Mouse (Mus musculus): Measurements from ENCODE around the gene Lbh.

DNA sequence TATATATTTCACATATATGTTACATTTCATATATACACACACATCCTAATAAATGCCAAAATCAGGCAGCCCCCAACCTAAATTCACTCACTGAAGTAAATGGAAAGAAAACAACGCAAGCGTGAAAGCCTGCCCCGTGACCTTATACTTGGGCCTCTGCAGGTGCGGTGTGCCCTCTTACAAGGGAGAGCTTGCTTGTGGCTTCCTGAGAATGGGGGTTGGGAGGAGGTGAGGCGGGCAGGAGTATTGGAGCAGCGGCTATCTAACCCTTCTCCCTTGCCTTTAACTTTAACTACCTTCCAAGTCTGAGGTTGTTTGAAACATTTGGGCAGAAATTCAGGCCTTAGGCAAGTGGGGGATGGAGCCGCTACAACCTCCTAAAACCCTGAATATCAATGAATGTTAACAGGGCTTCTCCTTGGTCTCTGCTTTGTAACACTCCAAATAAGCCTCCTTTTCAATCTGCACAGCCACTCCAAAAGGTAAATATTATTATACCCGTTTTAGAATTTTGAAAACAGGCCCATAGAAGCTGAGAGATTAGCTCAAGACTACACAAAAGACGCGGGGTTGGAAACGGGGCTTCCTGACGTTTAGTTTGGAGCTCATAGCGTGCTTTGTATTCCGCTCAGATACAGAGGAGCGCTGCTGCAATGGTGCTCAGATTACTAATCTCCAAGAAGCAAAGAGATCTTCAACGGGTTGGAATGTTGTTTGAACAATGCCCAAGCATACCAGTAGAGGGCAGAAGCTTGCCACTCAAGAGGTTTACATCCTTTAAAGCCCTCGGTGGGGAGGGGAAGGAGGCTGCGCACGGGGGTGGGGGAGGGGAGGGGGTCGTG is 28.3 kb upstream of the Lbh start:
- TF ChIP-seq CTCF (IDR thresholded peaks at IDR 0.05; ENCODE audit: borderline replicate concordance, extremely low read depth, insufficient read depth, insufficient read length) (peak; percentile 73; the same call in 1 of the 2 replicates), POLR2A (IDR thresholded peaks at IDR 0.05; ENCODE audit: borderline replicate concordance, extremely low read depth, insufficient read depth, insufficient read length, poor library complexity, severe bottlenecking) (no peak)
